Mouse (Mus musculus): ENCODE measurements around the gene Ptprs. TPM values are rescaled to one million over a fixed set of nuclear protein-coding genes. Genes with fewer than 3 reads are reported as not detected.
A peak's percentile ranks its signal among the peaks of the same experiment; 100 is the strongest.
"Not testable (repeated sequence)": the region's sequence is repeated elsewhere in the genome, so short reads cannot be mapped to it uniquely, and the experiment has no call there.

The Ptprs gene
- polyA plus RNA-seq (2017; shearing (Covaris generic)) = 10 to 100 TPM in 1 of 3 experiments, 1 to 10 TPM in 2; 7.2 to 10.9 (median 8.8) TPM

DNA sequence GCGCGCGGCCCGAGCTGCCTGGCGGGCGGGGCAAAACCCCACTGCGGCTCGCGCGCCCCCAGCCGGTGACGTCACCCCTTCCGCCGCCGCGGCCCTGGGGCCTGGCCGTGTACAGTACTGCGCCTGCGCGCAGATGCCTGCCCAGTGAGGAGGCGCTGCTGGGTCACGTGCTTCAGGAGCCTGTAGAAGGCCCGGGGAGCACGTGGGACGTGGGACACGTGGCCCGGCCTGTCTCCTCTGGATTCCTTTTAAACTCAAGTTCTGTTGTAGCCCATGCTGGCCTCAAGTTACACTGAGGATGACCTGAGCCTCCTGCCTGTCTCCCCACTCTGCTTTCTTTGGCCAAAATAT, at the start of gene Ptprs:
Gene Ptprs, minus strand, starts transcription at position 82 of the 351 bp plus-strand sequence.
- peak; percentile 64 for ATAC-seq

DNA sequence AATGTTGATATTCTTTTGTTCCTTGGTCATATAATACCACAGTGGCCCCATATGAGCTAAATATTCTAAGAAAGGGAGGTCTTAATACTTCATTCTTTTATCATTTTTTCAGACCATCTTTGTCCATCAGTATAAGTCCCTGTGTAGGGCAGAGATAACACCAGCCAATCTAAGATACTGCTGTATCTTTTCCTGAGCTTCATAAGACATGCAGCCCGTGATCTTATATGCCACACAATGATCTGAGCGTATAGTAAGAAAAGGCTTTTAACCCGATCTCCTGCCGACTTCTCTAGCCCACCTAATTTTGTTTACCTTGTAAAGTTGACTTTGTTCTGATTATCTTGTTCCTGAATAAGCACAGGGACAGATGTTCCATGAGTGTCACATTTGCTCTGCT, 48.7 kb upstream of the Ptprs start:
- no peak for ATAC-seq

DNA sequence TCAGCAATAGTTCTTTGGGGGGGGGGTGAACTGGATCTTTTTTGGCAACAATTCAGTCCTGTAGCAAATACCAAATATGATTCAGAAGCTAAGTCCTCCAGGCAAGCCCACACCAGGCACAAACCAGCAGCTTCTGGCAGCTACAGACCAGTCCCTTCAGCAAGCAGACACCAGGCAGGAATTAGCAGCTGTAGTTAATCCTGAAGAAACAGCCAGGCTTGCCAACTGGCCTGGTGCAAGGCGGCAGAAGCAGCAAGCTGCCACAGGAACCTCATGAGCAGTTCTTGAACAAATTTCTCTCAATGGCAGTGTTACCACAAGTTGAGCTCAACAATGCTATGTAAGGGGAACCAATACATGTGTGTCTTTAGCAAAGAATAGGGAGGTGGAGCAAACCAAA, 46.5 kb upstream of the Ptprs start:
- ATAC-seq = no peak

DNA sequence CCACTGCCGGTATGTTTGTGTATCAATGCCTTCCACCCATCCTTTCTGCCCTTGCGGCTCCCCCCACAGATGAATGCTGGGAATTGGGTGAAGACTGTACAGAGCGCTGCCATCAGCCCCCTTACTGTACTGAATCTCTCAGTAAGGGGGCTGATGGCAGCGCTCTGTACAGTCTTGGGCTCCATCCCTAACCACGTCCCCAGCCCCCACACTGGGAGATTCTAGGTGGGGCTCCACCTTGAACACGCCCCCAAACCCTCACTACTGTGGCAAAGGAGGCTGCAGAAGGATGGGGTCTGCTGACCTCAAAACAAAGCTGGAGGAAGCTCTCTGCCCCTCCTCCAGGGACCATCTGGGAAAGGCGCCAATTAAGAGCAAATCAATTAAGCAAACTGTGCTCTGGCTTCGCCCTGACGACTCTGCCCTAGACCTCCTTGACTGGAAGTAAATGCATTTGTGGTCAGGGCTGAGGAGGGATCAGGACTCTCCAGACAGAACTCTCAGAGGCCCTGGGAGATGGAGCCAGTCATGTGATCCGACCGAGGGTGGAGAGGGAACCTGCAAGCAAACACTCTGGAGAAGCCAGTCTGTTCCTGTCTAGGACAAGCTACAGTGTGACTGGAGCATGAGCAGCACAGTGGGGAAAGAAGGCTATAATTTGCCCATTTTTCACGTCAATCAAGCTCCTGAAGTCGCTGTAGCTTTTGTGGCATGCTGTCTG, 39.6 kb upstream of the Ptprs start:
- no peak for ATAC-seq

DNA sequence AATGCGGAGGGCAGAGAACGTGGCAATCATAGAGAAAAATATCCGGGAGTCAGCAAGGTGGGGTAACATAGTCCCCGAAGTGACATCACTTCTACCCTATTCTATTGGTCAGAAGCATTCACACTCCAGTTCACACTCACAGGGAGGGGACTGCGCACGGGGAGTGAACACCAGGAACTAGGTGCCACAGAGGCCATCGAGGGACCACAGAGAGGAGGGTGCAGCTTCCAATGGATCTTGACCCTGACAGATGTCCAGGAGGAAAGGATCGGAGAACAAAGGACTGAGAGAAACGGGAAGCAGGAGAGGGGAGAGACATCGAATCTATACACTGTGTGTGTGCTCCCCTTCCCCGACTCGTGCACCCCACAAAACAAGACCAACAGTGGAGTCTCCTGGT, 38.6 kb upstream of the Ptprs start:
- ATAC-seq = no peak

DNA sequence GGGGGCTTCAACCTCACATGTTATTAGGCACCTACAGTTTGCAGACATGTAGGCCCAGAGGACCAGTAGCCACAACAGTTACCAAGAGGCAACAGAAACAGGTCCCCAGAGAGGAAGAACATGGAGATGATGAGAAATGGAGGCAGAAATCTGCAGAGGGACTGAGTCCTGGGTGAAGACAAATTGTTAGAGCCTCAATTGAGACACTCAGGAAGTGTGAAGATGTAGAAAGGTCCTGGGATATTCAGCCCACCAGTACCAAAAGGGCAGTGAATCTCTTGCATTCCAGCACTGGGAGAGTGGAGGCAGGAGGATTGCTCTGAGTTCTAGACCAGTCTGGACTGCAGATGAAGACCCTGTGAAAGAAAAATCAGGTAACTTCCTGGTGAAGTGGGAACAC, 38.0 kb upstream of the Ptprs start:
- no peak for ATAC-seq

DNA sequence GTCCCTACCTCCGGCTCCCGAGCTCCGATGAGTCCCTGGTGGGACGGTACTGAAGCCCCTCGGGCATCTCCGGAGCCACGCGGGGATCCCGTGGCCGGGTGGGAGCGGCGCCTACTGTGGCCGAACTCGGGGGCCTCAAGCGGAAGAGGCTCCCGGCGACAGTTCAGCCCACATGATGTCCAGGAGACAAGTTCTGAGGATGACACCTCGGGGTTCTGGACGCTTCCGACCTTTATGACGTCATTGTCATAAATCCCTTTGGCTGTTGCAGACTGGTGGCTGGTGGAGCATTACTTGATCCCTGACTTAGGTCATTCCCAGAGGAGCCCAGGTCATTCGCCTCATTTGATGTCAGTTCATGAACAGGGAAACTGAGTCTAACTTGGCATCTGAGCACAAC, 36.0 kb upstream of the Ptprs start, which contains the start of gene Znrf4:
Gene Znrf4, minus strand, starts transcription at position 122 of the 400 bp plus-strand sequence.
- ATAC-seq = no peak

DNA sequence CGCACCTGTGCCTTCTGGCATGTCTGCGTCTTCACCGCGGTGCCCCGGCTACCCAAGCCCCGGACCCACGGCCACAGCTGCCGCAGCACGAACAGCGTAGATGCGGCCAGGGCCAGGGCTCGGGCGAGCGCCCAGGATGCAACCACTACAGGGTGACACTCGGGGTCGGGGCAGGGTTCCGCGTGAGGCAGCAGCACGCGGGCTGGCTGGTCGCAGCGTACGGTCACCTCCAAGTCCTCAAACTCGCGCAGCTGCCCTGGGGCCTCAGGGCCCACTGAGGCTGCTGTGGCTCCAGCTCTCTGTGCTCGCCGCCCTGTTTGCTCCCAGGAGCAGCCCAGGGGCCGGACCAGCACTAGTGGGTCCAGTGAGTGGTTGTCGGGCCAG, 35.4 kb upstream of the Ptprs start:
- ATAC-seq = no peak

DNA sequence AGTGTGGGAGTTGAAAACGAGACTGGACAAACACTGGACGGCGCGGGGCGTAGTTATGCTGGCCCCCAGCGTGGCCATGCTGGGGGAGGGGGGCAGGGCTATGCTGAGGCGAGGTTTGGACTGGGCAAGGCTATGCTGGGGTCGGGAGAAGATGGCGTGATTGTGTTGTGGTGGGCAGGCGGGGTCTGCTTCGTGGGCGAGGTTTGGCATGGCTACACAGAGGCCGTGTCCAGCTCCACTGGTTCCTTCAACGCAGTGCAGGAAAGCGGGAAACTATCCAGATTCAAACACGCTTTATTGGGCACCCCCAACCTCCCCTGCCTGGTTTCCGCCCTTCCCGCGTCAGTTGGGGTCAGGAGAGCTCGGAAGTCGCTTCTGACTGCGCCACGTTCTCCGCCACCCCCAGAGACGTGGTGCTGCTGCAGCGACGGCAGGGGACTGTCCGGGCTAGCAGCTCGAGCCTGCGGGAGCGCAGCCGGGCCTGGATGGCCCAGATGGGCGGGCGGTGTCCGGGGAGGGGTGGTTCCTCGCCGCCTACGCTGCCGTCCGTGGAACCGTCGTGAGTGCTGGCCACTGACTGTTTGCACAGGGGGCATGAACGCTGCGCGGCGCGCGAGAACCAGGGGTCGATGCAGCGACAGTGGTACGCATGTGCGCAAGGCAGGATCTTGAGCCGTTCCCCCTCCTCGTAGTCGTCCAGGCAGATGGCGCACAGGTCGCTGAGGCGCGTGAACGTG, 34.9 kb upstream of the Ptprs start:
- no peak for ATAC-seq

DNA sequence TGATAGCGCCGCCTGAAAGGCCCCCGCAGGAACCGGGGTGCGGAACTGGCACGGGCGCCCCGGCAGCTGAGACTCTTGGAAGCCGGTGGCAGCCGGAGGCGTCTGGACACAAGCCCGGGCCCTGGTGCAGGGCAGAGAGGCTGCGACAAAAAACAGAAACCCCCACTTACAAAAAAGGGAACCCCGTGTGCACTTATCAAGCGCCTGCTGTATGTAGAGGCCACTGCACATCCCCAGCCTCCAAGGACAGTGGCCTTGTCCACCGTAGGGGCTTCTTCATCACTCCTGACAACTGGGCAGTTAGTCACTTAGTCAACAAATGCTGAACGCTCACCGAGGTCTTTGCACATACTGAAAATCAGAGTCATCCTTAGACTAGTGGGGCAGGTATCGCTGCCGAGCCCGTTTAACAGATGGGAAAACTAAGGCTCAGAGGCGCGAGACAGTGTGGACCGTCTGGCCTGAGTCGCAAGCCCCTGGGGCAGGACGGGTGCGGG, 34.2 kb upstream of the Ptprs start:
- ATAC-seq = no peak

DNA sequence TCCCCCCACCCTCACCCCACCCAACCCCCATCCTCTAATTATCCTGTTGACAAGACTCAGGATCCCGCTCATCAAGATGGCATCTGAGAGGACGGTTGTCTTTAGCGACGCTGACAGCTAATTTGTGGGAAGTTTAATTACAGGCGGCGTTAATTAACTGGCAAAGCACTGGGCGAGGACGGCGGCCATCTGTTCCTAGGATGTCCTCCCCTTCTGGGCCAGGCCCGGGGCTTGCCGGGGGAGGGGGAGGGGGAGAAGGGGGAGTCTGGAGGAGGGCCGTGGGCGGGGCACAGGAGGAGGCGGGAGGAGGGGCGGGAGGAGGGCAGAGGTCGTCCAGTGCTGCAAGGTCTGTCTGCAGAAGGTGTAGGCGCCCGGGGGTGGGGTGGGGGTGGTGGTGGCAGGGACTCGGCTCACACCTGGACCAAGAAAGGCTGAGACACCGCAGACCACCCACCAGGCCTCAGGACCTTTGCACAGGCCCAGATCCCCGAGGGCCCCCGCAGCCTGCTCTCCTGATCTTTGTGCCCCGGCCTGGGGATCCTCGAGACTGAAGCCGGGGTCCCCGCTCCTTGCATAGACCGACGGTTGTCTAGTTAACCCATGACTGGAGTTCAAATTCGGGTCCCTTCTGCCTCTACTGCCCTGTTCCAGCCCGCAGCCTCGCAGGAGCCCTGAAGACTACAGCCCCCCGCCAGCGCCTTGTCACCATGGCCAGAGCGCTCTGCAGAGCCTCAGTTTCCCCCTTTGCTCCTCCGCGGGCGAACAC, 33.6 kb upstream of the Ptprs start:
- ATAC-seq = no peak

DNA sequence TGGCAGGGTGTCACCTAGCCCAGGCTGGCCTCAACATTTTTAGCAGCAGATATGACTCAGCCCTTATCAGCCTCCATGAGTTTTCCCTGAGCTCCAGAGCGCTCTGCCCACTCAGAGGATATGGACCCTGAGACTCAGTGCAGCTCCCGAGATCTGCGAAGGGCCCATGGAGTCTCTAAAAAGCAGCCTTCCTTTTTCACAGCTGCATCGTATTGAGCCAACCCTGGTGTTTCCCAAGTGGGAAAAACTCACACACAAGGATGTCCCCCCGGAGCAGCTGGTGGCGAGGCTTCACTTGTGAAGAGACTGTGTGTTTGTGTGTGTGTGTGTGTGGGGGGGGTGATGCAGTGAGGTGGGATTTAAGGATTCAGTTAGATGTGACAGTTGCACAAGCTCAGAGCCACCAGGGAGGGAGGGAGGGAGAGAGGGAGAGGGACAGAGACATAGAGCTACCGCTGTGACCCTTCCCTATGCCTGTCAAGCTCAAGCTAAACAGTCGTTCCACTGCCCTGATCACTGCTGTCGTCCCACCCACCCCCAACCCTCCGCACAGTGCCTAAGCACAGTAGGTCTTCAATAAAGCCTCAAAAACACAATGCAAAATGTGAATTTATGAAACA, 32.8 kb upstream of the Ptprs start:
- no peak for ATAC-seq

DNA sequence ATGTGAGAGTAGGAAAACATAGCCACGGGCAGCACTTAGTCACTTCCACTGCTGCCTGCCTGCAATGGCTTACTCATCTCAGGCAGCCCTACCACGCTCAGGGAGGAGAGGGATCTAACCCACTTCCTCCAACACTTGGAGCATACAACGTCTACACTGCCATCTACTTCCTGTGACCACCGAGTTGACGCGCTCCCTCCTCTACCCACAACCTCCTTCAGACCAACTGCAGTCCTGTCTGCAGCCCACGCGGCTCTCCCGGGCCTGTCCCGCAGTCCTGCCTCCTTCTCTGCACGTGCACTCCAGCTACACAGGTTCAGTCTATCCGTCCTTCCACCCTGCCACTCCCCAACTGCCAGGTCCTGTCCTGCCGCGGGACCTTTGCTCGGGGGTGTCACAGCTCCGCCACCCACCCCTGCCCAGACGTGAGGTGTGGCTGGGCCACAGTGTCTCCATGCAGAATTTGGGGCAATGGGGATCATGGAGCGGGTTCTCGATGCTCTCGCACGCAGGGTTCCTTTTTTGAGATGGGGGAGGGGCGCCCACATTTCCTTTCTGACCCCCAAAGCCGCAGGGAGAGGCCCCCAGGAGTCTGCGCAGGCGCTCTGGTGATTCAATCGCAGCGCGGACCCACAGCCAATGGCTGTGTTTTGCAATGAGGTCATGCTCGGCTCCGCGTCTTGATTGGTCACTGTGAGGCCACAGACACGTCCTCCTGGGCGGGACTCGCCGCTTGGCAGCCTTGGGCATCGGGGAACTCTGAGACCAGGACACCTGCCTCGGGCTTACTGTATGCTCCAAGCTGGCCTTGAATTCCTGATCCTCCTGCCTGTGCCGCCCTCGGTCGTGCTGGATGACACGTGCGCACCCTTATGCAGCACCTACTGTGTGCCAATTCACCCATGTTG, 31.1 kb upstream of the Ptprs start:
- ATAC-seq = peak; percentile 92

DNA sequence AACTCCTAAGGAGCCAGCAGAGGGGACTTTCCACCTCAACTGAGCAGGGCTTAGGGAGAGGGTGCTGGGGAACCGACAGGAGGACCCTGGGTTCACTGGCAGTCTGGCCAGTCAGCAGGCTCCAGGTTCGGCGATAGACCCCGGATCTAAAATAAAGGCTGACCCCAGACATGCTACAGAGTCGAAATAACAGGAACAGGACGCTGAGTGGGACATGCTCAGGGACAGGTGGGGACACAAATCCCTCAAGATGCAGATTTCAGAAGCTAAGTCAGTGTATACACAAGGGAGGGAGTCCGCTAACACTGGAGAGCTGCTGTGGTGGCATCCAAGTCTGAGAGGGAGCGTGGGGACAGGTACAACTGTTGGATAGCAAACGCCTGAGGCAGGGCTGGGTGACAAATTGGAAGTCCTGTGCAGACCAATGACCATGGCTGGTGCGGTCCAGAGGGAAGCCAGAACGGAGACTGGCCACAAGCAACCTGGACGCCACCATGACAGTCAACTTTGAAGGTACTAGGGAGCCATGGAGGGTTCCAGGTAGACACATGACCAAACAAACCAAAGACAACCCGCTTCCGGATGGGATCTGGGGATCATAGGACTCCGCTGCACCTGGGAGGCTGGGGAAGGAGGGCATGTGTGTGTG, 30.3 kb upstream of the Ptprs start:
- no peak for ATAC-seq

DNA sequence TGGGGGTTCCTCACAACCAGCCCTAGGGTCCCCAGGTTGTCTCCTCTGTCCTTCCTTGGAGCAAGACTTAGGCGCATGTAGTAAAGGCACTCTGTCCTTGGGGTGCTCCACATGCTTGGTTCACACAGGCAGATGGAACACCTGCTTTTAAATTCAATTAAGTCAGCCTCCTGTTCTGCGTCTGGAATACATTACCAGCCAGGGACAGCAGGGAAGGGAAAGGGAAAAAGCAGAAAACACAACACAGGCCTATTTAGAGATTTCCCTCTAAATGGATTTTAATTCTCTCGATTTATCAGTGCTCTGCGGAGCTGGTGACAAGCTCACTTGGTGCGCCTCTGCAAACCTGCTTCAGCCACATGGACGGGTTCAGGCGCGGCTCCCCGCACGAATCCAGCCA, 29.1 kb upstream of the Ptprs start:
- ATAC-seq = no peak

DNA sequence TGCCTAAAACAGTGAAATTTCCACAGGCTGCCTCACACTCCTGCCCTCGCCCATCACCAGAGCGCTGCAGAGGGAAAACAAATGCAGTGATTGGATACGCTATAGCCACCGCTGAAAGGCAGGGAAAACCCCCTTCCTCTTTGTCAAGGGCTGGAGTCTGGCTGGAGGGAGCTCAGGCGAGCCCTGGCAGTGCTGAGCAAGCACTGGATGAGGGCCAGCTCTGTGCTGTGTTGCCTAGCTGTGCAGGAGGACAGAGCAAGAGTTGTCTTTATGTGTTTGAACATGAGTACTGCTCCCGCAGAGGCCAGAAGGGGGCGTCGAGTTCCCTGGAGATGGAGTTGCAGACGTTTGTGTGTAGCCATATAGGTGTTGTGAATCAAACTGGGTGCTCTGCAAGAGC, 26.2 kb upstream of the Ptprs start:
- ATAC-seq = no peak

DNA sequence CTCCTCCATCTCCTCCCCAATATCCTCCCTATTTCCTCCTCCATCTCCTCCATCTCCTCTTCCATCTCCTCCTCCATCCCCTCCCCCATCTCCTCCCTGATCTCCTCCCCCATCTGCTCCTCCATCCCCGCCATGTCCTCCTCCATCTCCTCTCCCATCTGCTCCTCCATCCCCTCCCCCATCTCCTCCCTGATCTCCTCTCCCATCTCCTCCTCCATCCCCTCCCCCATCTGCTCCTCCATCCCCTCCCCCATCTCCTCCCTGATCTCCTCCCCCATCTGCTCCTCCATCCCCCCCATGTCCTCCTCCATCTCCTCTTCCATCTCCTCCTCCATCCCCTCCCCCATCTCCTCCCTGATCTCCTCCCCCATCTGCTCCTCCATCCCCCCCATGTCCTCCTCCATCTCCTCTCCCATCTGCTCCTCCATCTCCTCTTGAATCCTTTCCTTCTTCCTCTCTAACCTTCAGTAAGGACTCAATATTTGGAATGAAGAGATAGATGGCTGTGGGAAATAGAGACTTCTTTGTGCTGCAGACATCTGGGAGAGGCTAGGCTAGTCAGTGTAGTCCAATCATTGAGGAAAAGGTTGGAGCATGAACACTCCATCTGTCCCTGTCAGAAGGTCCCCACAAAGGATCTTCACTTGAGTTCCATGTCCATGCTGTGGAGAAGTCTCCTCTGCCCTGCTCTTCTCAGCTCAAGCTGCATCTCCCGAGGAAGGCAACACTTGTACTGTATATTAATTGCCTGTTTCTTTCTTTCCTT, 25.5 kb upstream of the Ptprs start:
- ATAC-seq = not testable (repeated sequence)

DNA sequence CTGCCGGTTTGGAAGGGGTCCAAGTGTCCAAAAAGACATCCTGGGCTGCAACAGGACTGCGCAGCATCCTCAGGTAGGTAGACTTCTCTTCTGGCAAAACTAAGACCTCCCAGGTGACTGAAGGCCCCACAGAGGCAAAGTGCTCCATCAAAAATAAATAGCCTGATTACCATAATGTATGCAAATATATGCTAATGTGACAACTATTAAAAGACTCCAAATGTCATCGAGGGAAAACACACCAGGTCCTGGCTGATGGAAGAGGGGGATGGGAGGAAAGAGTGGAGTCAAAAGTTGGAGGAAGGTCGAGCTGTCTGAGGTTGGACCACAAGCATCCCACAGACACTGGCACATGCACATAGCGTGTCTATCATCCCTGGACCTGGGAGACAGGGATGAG, 22.9 kb upstream of the Ptprs start:
- ATAC-seq = no peak

DNA sequence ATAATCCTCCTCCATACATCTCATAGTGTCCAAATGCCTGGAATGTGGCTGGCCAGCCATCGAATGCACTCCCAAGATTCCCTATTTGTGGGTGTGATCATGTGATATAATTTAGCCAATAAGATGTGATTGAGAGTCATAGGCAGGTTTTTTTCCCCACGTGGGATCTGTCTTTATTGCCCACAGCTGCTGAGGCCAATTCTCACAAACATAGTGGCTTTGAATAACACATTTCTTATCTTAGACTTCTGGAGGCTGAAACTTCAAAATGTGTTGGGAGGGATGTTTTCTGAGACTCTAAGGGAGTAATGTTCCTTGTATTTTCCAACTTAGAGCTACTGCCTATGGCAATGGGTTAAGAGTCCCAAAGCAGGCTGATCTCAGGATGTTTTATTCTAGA, 18.2 kb upstream of the Ptprs start:
- no peak for ATAC-seq

DNA sequence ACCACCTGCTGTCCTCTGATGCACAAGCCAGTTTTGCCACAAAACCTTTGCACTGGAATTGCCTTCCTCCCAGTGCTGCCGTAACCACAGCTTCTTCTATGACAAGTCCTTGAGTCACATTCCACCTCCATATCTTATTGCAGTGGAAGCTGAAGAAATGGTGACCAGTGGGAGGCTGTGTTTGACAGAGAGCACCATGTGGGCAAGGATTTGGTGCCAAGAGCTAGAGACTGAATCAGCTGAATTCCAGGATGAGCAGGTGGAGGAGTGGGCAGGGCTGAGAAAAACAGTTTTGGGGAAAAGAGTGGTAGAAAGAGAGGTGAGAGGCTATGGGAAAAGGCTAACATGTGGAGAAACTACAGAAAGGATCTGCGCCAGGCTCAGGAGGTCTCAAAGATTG, 17.6 kb upstream of the Ptprs start:
- no peak for ATAC-seq

Measured in inflammation-experienced regulatory T-cells, adult 6 months (primary cell).